Mouse (Mus musculus): ENCODE data around the gene Gnaq.

- TF ChIP-seq CTCF (IDR thresholded peaks at IDR 0.05; ENCODE audit: low read depth) (no peak), EP300 (IDR thresholded peaks at IDR 0.05; ENCODE audit: low read depth) (no peak)
Observed at GRCm38 (mm10) chr19:16181852-16182475, 49.3 kb downstream of the Gnaq start.
